Mouse (Mus musculus) kidney, postnatal 10 days (tissue): ENCODE data around the gene Mob2.

ENCODE experiments used
- DNase-seq: peaks from one replicate; pipeline ENCODE4 v3.0.0; 2021; ENCODE audit warnings: mixed read lengths

Mob2 gene

DNA sequence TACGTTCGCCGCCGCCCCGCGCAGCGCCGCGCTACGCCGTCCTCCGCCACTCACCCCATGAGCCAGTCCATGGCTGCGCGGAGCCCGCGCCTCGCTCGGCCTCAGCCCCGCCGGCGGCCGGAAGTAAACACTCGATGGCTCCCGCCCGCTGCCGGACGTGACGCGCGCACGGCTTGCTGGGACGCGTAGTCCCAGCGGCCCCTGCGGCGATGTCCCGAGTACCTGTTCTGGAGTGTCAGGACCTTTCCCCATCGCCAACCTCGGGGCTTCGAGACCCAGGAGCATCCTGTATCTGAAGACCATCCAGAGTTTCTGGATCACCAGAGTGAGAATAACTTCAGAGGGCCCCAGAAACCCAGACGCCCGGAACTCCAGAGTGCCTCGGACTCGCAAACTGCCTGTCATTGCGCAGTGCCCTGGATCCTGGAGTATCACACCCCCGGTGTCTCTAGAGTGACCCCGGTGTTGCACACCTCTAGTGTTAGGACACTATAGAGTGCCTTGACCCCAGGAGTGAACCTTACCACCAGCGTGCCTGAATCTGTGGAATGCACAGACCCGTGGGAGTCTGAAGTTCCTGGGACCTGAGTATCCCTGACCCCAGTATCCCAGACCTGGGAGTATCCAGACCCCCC is at the start of gene Mob2:
Mob2 (minus strand) TSS at position 135 of the 635 bp plus-strand sequence.
- peak; percentile 96 for DNase-seq

DNA sequence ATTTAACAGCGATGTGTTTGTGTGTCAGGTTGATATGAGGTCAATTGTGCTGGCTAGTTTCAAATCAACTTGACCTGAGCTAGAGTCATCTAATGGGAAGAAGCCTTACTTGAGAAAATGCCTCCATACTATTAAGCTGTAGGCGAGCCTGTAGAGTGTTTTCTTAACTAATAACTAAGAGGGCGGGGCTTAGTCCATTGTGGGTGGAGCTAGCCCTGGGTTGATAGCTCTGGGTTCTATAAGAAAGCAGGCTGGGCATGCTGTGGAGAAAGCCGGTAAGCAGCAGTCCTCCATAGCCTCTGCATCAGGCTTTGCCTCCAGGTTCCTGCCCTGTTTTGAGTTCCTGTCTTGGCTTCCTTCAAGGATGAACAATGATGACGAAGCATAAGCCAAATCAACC is 43.9 kb upstream of the Mob2 start:
- DNase-seq: no peak

DNA sequence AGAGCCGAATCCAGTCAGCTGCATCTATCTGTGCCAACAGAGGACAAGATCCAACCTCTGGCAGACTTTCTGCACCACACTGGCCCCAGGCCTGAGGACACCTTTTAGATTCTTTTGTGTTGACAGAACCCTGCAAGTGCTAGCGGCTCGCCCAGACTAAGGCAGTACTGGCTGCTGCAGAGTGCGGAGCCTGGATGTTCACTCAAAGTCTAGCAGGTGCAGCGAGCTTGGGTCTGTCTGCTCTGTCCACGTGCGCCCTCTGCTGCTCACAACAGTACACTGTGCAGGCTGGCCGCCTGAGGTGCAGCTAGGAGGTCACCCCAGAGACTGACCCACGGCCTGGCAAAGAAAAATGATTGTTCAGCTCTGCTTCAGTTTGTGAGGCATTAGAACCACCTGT is 36.9 kb upstream of the Mob2 start:
- DNase-seq: peak; percentile 89

DNA sequence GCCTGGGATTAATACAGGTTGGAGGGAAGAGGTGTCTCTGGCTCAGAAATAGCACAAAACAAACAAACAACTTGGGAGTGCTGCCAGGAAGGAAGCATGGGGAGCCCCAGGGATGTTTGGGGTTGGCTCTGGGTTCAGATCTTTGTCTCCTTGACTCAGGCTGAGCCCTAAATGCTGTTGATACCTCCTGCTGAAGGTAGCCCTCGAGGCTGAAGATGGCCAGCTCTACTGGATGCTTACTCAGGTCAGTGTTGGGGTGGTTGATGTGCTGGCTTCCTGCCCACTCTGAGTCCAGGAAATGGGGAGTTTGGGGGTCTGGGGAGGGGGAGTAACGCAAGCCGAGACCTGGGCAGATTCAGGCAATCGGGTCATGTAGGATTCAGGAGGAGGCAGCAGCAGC is 35.8 kb upstream of the Mob2 start:
- DNase-seq: no peak

DNA sequence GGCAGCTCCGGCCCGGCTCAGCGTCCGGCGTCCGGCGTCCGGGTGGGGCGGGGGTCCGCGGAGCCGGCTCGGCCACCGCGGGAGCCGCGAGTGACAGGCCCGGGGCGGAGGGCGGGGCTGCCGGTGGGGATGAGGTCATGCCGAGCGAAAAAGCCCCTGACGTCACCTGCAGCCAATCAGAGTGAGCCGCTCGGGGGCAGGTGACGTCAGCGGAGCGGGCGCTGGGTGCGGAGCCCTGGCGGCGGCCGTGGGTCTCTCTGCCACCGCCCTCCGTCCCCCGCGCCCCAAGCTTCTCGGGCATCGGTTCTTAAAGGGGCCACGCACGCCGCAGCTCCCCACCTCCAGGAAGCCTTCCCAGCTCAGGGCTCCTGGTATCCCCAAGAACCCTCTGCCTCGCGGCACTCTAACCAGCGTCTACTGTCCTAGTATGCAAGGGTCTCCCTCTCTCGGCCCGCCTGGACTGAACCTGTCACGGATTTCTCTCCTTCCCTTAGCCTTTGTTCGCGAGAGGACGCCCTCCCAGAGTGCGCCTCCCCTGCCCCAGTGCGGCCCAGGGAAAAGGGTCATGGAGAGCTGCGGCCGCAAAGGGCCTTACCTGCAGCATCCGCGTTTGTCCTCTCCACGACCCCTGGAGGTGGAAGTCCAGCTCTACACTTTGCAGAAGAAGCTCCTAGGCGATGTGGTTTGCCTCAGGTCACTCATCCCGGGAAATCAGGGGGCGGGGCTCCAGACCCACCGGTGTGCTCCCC is 34.5 kb upstream of the Mob2 start, which contains the start of gene Dusp8:
Dusp8 (minus strand) TSS at position 661 of the 749 bp plus-strand sequence.
- DNase-seq: peak; percentile 91

DNA sequence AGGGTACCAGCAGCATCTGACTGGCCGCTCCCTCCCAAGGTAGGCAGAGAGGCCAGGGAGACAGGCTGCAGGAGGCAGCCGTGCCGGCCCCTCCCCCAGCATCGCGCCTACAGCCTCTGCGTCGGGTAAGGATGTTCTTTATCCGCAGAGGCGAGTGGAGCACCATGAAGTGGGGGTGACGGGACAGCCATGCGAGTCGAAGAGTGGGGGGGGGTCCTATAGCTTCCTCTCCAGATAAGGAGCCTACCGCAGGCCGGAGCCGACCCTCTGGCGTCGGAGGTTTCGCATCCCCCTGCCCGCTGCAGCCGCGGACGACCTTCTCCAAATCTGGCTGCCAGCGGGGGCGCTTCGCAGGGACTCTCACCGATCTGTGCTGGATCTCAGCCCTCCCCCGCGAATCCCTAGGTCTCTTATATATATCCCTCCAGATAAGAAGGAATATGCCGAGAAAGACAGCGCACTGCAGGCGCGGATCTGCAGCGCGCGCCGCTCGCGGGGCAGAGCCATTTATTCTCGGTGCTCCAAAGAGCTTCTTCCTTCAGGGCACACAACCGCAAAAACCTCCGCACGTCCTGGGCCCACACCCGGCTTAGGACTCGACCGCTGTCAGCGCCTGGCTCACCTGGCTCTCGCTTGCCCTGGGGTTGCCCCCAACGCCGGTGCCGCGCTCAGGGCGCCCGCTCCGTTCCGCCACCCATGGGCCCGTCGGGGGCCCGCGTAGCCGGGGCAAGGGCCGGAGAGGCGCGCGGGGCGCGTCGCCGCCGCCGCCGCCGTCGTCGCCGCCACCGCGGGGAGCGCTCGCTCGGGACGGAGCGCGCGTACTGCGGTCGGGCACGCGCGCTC is 33.7 kb upstream of the Mob2 start:
- peak; percentile 38 for DNase-seq

DNA sequence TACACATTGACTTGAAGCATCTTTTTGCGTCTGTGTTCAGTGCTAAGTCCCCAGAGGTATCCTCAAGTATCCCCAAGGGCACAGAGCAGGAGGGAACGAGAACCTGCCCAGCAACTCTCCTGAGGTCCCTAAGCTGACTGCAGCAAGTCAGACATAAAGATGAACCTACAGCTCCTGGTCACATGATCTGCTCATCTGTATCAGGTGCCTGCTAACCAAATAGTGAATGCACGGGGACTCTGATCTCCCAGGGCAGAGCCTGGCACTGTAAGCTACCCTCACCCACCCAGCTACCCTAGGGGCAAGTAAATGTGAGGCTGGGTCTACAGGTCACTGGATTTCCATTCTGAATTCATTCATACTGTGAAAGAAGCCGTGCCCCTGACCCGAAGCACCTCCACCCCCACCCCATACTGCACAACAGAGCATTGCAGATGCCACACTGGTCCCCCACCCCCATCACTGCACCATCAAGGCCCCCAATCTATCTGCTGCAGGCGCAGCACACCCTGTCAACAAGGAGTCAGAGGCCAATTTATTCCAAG is 32.9 kb upstream of the Mob2 start:
- DNase-seq: no peak

DNA sequence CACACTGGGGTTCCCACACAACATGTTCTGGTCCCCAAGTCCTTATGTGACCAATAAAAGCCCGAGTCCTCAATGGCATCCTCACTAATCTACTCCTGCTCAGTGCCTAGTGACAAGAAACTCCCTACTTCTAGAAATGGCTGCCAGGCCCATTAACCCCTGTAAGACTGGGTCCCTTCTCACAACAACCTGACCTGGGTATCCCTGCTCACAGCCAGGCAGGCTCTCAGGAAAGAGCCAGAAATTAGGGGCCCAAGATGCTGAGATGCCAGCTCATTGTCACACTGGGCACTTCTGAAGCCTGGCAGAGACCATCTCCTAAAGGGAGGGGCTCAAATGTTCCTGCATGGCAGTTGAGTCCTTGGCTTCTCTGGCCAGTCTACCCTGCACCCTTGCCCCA is 32.1 kb upstream of the Mob2 start:
- no peak for DNase-seq

DNA sequence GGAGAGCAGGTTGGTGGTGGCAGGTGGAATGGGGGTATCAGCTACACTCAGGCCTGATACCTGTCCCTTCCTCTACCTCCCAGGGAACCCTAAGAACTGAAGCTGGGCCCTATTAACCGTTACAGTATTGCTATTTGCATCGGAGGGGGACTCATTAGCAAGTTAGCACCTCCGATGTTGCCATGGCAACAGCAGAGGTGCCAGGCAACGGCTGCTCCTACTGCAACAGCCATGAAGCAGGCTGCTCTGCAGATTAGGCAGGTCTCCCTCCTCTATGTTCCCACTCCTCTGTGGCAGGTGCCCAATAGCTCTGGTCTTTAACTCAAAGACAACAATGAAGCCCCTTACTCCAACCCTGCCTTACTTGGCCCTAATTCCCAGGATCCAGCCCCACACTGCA is 31.0 kb upstream of the Mob2 start:
- DNase-seq: no peak

DNA sequence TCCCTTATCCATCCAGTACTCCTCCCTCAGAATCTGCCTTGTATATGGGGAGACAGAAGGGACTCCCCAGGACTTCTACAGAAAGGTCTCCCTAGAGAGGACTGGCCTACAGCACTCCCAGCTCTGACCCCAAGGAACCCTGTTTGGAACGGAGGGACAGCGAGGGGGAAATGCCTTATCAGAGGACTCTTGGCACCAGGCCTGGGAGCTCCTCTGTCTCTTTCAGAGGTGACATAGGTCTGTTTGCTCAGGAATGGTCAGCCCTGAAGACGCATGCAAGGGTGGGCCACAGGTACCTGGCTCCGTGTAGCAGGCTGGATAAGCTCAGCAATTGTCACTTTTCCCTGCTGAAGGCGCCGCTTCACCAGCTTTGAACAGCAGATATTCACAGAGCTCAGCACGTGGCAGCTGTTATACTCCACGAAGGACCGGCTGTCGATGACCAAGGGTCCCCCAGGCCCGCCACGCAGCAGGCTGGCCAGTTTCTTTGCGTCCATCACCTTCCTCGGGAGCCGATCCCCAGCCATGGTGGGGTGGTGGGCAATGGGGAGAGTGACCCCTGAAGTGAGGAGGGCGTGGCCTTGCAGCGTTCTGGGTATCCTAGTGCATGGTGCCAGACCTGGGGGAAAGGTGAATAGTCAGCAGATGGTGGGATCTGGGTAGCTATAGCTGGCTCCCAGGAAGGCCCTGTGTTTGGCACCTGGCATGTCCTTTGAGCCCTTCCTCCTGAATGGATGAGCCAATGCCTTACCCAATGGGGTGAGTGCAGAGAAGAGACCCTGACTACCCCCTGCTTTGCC is 29.0 kb upstream of the Mob2 start:
- no peak for DNase-seq

DNA sequence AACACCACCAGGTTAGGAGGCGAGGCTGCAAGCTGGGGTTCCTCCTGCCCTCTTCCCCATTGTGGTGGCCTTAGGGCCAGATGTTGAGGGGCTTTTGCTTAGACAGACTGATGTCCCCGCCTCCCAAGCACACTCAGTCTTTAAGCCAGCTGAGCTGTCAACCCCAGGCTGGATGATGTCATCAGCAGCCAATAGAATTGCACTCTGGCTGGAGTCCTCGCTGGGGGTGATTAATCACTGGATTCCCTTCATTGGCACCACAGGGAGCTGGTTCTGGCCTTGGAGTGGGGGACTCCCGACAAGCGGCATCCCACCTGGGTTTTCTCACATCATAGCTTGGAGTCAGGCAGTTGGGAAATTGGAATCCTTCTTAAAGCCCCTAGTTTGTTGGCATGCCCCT is 28.0 kb upstream of the Mob2 start:
- peak; percentile 16 for DNase-seq

DNA sequence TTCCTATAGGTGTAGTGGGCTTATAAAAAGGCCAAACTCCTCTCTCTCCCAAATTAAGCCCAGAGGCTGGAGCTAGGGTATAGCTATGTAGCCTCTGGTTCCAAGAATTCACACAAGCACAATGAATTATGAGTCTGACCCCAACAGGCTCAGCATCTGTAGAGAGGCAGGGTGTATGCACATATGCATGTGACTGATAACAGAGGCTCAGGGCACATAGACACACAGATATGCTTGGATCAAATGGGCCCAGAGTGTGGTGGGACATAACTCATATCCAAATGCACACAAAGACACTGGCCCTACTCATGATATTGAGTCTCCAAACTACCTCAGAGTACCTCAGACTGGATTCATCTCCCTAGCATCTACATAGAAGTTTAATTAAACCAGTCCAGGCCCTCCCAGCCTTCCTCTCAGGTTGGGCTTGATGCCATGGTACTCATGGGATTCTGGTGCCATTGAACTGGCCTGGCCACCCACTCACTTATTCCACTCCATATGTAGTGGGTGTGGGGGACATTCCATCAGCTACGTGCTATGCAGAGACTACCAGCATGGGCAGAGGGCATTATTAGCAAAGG is 26.3 kb upstream of the Mob2 start:
- no peak for DNase-seq

DNA sequence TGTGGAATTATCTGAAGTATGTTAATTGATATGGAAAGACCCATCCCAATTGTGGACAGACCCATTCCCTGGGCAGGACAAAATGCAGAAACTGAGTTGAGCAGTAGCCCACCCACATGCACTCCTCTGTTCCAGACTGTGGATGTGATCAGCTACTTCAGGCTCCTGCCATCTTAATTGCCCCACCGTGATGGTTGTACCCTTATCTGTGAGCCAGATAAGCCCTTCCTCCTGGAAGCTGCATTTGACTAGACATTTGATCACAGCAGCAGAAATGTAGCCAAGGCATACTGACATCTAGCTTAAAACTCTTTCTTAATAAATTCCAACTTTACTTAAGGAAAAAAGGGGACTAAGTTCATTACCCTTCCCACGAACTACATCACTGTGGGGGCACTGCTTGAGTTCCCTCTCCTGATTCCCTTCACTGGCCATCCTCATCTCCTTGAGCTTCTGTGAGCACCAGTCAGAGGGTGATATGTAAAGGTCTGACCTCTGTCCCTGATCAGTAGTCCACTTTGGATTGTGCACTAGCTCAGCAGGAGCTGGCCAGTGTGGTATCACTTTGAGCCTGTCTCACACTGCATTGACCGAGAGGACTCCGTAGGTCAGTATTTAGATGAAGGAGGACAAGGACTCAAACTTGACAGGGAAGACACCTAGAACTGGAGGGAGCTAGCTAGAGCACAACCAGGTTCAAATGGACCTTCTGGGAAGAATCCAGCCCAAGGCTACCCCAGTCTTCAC is 25.5 kb upstream of the Mob2 start:
- DNase-seq: no peak

DNA sequence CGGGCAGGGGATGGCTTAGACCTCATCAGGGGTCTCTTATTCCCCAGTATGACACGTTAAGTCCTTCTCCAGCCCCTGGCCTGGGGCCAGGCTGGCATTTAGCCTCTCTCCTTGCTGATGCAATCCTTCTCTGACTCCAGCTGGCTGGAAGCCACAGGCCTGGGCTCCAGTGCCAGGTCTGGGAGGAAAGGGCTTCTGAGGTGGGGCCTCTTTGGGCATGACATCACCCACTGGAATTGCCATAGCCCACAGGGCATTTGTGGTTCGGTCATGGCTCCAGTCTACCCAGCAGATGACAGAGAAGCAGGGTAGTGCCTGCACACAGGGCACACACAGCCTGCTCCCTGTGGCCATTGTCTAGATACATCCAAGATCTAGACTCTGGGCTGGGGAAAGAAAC is 24.0 kb upstream of the Mob2 start:
- peak; percentile 69 for DNase-seq

DNA sequence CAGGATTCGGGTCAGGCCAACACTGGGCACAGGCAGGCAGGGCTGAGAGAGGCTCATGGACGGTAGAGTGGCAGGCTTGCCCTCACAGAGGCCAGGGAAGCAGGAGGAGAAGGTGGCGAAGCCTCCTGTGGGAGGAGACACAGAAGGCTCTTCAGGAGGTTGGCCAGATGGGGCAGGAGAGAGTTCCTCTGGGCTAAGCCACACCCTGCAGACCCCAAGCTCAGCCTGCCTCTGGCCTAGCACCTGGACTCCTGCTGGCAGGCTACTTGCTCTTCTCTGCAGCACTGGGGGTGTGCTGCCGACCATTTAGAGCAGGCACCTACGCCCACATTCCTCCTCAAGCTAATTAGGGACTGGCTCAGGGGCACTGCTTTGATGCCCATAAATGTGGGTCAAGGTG is 23.5 kb upstream of the Mob2 start:
- DNase-seq: peak; percentile 23

DNA sequence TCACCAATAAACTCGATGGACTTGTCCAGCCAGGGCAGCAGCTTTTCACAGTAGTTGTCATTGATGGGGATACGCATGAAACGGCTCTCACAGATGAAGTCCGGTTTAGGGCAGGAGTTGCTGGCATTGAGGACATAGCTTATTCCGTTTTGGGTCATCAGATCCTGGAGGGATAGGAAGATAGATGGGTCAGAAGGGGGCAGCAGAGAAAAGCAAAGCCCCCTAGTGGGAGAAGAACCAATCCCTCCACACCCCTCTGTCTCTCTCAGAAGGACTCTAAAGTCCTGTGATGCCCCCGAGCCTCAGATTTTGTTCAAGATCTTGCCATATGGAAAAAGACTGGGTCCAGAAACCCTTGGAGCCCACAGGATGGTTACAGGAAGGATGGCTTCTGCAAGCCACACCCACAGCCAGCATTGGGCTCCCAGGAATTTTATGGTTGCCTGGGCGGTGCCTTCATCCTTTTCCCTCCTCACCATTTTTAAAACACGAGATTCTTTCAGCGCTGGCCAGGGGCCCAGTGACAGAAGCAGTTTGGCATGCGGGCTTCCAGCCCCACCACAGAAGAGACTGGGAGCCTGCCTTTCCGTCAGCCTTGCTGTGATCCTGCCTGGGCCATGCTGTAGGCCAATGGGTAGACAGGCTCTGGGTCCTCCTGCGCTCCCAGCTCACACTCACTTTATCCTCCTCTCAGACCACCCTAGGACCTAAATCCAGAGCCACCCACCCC is 22.9 kb upstream of the Mob2 start:
- DNase-seq: peak; percentile 49

DNA sequence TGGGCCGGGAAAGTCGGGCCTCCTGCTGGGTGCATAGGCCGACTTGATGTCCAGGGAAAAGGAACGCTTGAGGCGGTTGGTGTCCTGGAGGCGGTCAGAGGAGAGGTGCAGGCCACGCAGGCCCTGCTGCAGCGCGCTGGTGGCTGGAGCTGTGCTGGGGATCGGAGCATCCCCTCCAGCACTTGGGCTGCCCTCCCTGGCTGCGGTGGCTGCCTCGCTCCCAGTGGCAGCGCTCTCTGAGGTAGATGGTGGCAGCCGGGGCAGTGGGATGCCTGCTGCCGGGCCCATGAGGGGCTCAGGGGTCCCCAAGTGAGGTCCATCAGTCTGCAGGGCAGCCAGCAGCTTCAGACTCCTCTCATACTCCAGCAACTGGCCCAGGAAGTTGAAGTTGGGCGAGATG is 21.7 kb upstream of the Mob2 start:
- DNase-seq: no peak

DNA sequence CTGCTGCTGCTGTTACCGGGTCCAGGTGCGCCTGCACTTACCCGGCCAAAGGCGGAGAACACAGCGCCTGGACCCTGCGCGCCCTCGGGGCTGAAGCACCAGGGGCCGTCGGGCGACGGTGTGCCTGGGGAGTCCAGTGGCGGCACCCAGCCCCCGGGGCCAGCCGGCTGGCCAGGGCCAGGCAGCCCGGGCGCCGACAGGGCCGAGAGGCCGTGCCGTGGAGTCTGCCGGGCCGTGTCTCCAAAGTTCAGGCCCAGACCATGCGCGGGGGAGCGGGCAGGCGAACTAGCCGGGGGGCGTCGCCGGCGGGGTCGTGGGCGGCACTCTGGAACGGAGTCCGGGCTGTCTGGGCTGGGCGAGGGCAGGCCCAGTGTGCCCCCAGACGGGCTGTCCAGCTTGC is 21.3 kb upstream of the Mob2 start:
- no peak for DNase-seq

DNA sequence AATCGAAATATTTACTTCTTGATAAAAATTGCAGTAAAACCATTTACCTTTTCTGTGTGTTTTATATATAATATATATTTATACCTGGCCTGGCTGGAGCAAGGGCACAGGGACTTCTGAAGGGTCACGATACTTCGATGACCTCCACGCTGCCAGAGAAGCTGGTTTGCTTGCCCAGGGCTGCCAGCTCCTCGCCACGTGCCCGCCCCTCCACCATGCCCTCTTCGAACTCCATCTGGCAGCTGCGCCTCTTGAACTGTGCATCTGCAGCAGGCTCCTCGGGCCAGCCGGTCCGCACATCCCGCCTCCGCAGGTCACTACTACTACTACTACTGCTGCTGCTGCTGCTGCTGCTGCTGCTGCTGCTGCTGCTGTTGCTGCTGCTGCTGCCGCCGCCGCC is 20.9 kb upstream of the Mob2 start:
- no peak for DNase-seq

DNA sequence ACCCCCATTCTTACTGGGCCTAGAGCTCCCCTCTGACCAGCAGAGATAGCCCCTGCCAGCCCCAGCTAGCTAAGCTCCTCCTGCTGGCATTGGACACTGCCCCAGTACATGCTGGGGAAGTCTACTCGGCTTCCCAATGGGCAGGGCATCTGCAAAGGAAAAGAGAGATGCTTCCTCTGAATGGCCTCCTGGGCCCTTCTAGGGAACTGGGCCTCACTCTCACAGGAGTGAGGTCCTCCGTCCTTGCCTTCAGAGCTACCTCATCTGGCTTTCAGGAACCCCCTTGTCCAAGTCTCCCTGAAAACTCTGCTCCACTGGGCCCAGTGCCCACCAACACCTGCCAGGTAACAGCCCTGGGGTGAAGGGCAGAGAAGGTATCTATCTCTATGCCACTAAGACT is 20.0 kb upstream of the Mob2 start:
- DNase-seq: no peak

DNA sequence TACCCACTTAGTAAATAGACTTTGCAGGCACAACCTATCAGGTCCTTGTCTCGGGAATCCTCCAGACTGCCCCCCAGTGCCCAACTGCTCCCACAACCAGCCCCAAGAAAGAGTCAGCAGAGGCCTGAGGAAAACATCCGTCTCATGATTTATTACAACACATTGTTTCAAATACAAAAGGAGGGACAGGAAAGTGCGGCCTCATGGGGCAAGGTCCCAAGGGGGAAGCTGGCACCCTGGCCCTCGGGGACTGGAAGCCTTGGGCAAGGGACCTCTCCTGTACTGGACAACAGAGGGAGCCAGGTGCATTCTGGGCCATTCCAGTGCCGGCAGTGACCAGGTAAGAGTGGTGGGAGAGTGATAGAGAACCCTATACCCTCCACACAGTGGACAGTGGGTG is 18.5 kb upstream of the Mob2 start:
- DNase-seq: no peak
